Mouse (Mus musculus) midbrain, postnatal 0 days (tissue): ENCODE data around the gene Rnls. TPM values are rescaled to one million over a fixed set of nuclear protein-coding genes. Genes with fewer than 3 reads are reported as not detected.

ENCODE experiments used
- ATAC-seq: fragments of 200-750 bp; cut with Nextera tagmentation; 2 replicates; pipeline ENCODE4 v1.8.0; 2017; ENCODE audit warnings: moderate number of reproducible peaks, mild to moderate bottlenecking, moderate TSS enrichment, moderate library complexity; ENCODE audit not compliant: low FRiP score
- DNase-seq: peaks from one replicate; pipeline ENCODE4 v3.0.0-alpha.2; 2015; ENCODE audit warnings: low spot score
- H3K27ac ChIP-seq: fragments of 300-500 bp; sonication (generic); 2 replicates; pipeline ENCODE4 v1.5.1; 2014; ENCODE audit warnings: low read depth, mild to moderate bottlenecking, low read length, mixed read lengths
- H3K27me3 ChIP-seq: fragments of 300-500 bp; sonication (generic); 2 replicates; pipeline ENCODE4 v1.6.1; 2014; ENCODE audit warnings: low read length, control low read depth, mixed read lengths; ENCODE audit not compliant: insufficient read depth
- H3K36me3 ChIP-seq: fragments of 300-500 bp; sonication (generic); 2 replicates; pipeline ENCODE4 v1.6.1; 2014; ENCODE audit warnings: low read length, control low read depth, mixed read lengths; ENCODE audit not compliant: insufficient read depth
- H3K4me1 ChIP-seq: fragments of 300-500 bp; sonication (generic); 2 replicates; pipeline ENCODE4 v1.6.1; 2014; ENCODE audit warnings: mild to moderate bottlenecking, control low read depth, antibody characterized with exemption, low read length, mixed read lengths; ENCODE audit not compliant: insufficient read depth
- H3K4me2 ChIP-seq: fragments of 300-500 bp; sonication (generic); 2 replicates; pipeline ENCODE4 v1.6.1; 2014; ENCODE audit warnings: low read depth, mild to moderate bottlenecking, low read length, mixed read lengths; ENCODE audit not compliant: poor library complexity, severe bottlenecking
- H3K4me3 ChIP-seq: fragments of 300-500 bp; sonication (generic); 2 replicates; pipeline ENCODE4 v1.5.1; 2014; ENCODE audit warnings: low read depth, mild to moderate bottlenecking, low read length, moderate library complexity
- H3K9ac ChIP-seq: fragments of 300-500 bp; sonication (generic); replicated peaks from 2 replicates; pipeline ENCODE4 v1.6.1; 2014; ENCODE audit warnings: mild to moderate bottlenecking, low read length, moderate library complexity, mixed read lengths; ENCODE audit not compliant: poor library complexity, severe bottlenecking
- H3K9me3 ChIP-seq: fragments of 300-500 bp; sonication (generic); 2 replicates; pipeline ENCODE4 v1.6.1; 2016; ENCODE audit warnings: low read length, control low read depth
- CTCF ChIP-seq: IDR thresholded peaks from 2 replicates; pipeline ENCODE4 v1.5.1; 2016; ENCODE audit warnings: antibody characterized with exemption, mild to moderate bottlenecking
- WGBS: fragments of 180-500 bp; shearing (Covaris S2); extraction: QIAGEN DNeasy Blood & Tissue Kit; methylation state at CpG from one replicate; pipeline ENCODE4 v1.1.7; 2014; 5-methylcytosine and 5-hydroxymethylcytosine counted together
- microRNA-seq: library from miRNA; unstranded; fragments of <30 nt; microRNA quantifications from one replicate; pipeline ENCODE4, GENCODE M21; 2016; ENCODE audit warnings: borderline number of aligned reads
- polyA plus RNA-seq: library from polyadenylated mRNA; unstranded; fragments of >200 nt; fragmentation: Nextera tagmentation; extraction: Ambion mirVana; gene quantifications from 2 replicates; pipeline ENCODE4 v1.2.1, GENCODE M21; 2015
- total RNA-seq: library from RNA; depleted of rRNA; stranded (reverse); fragments of >200 nt; gene quantifications from 2 replicates; pipeline ENCODE4 v1.2.3, GENCODE M21; 2014; rRNA removed

Gene Rnls
- total and polyA plus RNA-seq, 2 experiments from 2014 or later = 3.1 to 10.7 TPM

DNA sequence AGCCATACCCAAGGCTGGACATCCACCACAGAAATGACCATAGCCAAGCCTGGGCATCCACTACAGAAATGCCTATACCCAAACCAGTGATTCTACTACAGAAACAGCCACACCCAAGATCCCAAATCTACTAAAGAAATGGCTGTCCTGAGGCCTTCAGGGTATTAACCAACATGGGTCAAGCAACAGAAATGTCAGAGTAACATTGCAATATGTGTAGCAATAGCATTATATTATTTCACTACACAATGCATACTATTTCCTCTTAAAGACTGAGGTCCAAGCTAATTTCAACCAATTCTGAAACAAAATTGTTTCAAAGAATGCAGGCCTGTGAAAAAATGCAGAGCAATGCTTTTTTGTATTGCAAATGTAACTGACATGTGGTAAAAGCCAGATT lies 299.5 kb downstream of the Rnls start:
- DNase-seq (no peak), ATAC-seq (no peak)
- H3K27ac ChIP-seq = no peak overlapping the region
- H3K9me3 ChIP-seq = no peaks in the 10 kb centered on the region
- H3K4me2 ChIP-seq = no peak overlapping the region
- H3K4me1 ChIP-seq = no peaks in the 10 kb centered on the region
- no peaks in the 10 kb centered on the region for H3K36me3 ChIP-seq
- TF ChIP-seq CTCF = no peak
- H3K4me3 ChIP-seq = no peak overlapping the region
- H3K27me3 ChIP-seq = no peaks in the 10 kb centered on the region
- no peak overlapping the region for H3K9ac ChIP-seq

DNA sequence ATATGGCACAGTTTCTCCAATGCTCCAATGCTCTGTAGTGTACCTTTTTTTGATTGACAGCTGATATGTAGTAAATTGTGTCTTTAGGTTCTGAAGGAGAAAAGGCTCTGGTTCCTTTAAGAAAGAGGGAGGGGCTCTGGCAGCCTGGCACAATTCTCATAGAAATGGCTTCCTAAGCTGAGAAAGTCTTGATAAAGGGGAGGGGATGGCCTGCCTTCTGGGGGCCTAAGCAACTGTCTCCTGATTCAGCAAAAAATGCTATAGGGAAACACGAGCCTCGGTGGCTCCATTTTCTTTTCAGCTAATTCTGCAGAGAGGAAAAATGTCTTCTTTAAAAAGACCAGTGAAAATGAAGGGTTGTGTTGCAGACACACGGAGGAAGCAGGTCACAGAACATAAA lies 300.8 kb downstream of the Rnls start:
- H3K27me3 ChIP-seq = no peaks in the 10 kb centered on the region
- DNase-seq = no peak
- no peaks in the 10 kb centered on the region for H3K4me1 ChIP-seq
- ATAC-seq = no peak
- no peaks in the 10 kb centered on the region for H3K36me3 ChIP-seq
- TF ChIP-seq CTCF = no peak
- 49% methylated on average over 3 of the region's 3 CpGs for WGBS
- H3K4me2 ChIP-seq = no peak overlapping the region
- H3K27ac ChIP-seq = no peak overlapping the region
- no peaks in the 10 kb centered on the region for H3K9me3 ChIP-seq
- no peak overlapping the region for H3K9ac ChIP-seq
- no peak overlapping the region for H3K4me3 ChIP-seq

GRCm38 (mm10) chr19:33088868-33089267 lies 303.2 kb downstream of the Rnls start:
- Histone ChIP-seq H3K9ac (no peak overlapping the region), H3K36me3 (no peaks in the 10 kb centered on the region), H3K4me3 (no peak overlapping the region), H3K9me3 (no peaks in the 10 kb centered on the region), H3K4me2 (no peak overlapping the region), H3K27me3 (no peaks in the 10 kb centered on the region), H3K4me1 (no peaks in the 10 kb centered on the region), H3K27ac (no peak overlapping the region)
- ATAC-seq = no peak
- no peak for DNase-seq
- WGBS = 76% methylated on average over 2 of the region's 2 CpGs
- no peak for TF ChIP-seq CTCF

GRCm38 (mm10) chr19:33087961-33088360 lies 304.1 kb downstream of the Rnls start:
- no peak overlapping the region for H3K27ac ChIP-seq
- no peaks in the 10 kb centered on the region for H3K27me3 ChIP-seq
- H3K36me3 ChIP-seq = no peaks in the 10 kb centered on the region
- no peaks in the 10 kb centered on the region for H3K9me3 ChIP-seq
- 73% methylated on average over 4 of the region's 4 CpGs for WGBS
- no peak for TF ChIP-seq CTCF
- no peak overlapping the region for H3K9ac ChIP-seq
- ATAC-seq = no peak
- H3K4me2 ChIP-seq = no peak overlapping the region
- H3K4me3 ChIP-seq = no peak overlapping the region
- no peak for DNase-seq
- no peaks in the 10 kb centered on the region for H3K4me1 ChIP-seq

Small RNA genes lying within 50 kb of the gene (microRNA-seq; reads per million reads assigned to microRNA genes)
- 5.7 reads per million, percentile 12 among the genes with 10 or more reads in this experiment for gene Mir3970

Other genes starting within 250 kb of the Rnls start
- gene Lipo4, start 125.5 kb upstream of the Rnls start, total RNA-seq = not detected in 2 replicates
- not detected in 2 replicates for gene Lipo4, start 125.5 kb upstream of the Rnls start, polyA plus RNA-seq
- gene Gm8978, start 233.0 kb upstream of the Rnls start, total RNA-seq = not detected in 2 replicates
- not detected in 2 replicates for gene Gm8978, start 233.0 kb upstream of the Rnls start, polyA plus RNA-seq